Mouse (Mus musculus) layer of hippocampus, postnatal 36 days (tissue): Measurements from ENCODE around the gene Esyt2. TPM values are rescaled to one million over a fixed set of nuclear protein-coding genes. Genes with fewer than 3 reads are reported as not detected.

Experiments used
- DNase-seq, 2 experiments: peaks; one replicate each; pipeline ENCODE4 v3.0.0; 2022
- total RNA-seq, 2 experiments: library from RNA; stranded (reverse); gene quantifications; 2 replicates each; pipeline ENCODE4 v1.2.3; 2021

Gene Esyt2
- total RNA-seq, 2 experiments from 2014 or later, result 71.7 to 72.9 TPM

DNA sequence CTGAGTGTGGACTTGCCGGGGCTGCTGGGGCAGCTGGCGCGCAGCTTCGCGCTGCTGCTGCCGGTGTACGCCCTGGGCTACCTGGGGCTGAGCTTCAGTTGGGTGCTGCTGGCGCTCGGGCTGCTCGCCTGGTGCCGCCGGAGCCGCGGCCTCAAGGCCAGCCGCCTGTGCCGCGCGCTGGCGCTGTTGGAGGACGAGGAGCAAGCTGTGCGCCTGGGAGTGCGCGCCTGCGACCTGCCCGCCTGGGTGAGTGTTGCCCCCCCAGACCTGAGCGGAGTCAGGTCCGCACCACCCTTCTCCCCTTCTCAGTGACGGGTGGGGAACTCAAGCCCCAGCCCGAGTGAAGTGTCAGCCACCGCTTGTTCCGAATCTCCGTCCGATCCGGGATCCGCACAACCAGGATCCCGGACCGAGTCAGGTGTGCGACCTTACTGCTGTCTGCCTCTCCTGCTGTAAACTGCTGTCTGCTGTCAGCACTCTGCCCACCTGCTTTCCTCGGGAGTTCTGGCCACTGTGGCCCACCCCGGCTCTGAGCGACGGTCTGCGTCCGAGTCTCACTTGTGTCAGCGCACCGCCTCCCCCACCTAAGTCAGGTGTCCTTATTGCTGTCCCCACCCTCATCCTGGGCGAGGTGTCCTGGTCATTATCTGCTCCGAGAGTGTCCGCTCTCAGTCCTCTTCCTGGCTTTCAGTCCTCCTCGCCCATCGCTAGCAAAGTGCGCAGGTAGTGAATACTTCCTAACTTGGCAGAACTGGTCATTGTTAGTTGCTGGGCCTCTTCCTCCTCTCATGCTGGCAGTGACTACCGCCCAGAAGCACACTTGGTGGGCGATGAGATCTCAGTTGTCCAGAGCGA lies 658 bp downstream of the Esyt2 start:
- peak in 1 of 2 experiments; percentile 16 for DNase-seq

GRCm38 (mm10) chr12:116282856-116283255 lies 1.9 kb downstream of the Esyt2 start:
- DNase-seq, result no peak

GRCm38 (mm10) chr12:116283511-116283910 lies 2.5 kb downstream of the Esyt2 start:
- no peak for DNase-seq

GRCm38 (mm10) chr12:116293185-116293584 lies 12.2 kb downstream of the Esyt2 start:
- no peak for DNase-seq

DNA sequence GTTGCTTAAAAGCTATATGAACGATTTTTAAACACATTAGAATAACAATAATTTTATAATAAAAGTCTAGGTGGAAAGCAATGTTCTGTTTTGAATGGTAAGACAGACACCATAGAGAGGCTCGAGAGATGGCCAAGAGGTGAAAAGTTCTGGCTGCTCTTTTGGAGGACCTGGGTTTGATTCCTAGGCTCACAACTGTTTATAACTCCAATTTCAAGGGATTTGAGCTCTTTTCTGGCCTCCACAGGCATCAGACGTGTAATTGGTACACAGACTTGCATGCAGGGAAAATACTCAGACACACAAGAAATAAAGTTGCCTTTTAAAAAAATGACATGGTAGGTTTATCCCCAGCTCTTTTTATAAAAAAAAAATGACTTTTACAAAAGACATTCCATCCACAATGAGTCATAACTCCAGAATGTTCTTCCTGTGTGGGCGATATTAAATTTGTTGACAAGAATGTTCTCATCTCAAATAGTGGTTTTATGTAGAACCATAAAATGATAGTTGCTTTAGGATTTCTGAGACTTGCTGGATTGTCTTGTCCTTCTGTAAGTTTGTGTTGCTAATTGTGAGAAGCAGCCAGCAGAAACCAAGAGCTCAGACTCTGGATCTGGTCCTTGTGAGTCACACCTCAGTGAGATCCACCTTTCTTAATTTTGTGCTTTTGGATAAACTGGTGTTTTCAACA lies 12.8 kb downstream of the Esyt2 start:
- no peak for DNase-seq

DNA sequence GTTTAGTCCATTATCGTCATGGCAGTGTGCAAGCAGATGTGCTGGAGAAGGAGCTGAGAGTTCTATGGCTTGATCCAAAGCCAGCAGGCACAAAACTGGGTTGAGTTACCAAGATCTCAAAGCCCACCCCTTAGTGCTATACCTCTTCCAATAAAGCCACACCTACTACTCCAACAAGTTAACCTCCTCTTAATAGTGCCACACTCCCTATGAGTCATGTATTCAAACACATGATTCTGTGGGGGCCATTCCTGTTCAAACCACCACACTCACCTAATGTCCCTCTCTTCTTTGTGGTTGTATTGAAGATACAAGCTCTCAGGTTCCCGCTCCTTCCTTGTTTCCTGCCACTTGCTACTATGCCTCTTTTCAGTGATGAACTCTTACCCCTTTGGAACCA lies 18.9 kb downstream of the Esyt2 start:
- no peak for DNase-seq

DNA sequence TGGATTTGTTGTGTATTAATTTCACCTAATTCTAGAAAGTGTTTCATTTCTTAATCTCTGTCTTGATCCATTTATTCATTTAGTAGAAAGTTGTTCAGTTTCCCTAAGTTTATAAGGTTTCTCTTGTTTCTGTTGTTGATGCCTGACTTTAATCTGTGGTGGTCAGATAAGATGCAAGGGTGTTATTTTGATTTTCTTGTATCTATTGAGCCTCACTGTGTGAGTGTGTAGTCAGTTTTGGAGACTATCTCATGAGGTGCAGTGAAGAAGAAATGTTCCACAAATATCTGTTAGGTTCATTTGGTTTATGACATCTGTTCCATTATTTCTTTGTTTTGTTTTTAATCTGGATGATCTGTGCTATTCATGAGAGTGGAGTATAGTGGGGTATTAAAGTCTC lies 21.2 kb downstream of the Esyt2 start:
- DNase-seq, result no peak

GRCm38 (mm10) chr12:116306042-116306441 lies 25.0 kb downstream of the Esyt2 start:
- no peak for DNase-seq

- DNase-seq, result no peak
Measured at GRCm38 (mm10) chr12:116307870-116308269, 26.9 kb downstream of the Esyt2 start.

- DNase-seq, result no peak
Measured at GRCm38 (mm10) chr12:116308612-116309011, 27.6 kb downstream of the Esyt2 start.

GRCm38 (mm10) chr12:116313816-116314215 lies 32.8 kb downstream of the Esyt2 start:
- DNase-seq, result no peak

GRCm38 (mm10) chr12:116315498-116315897 lies 34.5 kb downstream of the Esyt2 start:
- DNase-seq, result no peak

GRCm38 (mm10) chr12:116317818-116318217 lies 36.8 kb downstream of the Esyt2 start:
- no peak for DNase-seq

GRCm38 (mm10) chr12:116325545-116325944 lies 44.5 kb downstream of the Esyt2 start:
- DNase-seq, result no peak

- no peak for DNase-seq
Measured at GRCm38 (mm10) chr12:116326159-116326558, 45.2 kb downstream of the Esyt2 start.

GRCm38 (mm10) chr12:116334253-116334652 lies 53.3 kb downstream of the Esyt2 start:
- no peak for DNase-seq

GRCm38 (mm10) chr12:116340160-116340559 lies 59.2 kb downstream of the Esyt2 start:
- no peak for DNase-seq

- no peak for DNase-seq
Measured at GRCm38 (mm10) chr12:116348755-116349286, 67.8 kb downstream of the Esyt2 start.

GRCm38 (mm10) chr12:116349376-116349775 lies 68.4 kb downstream of the Esyt2 start:
- no peak for DNase-seq

DNA sequence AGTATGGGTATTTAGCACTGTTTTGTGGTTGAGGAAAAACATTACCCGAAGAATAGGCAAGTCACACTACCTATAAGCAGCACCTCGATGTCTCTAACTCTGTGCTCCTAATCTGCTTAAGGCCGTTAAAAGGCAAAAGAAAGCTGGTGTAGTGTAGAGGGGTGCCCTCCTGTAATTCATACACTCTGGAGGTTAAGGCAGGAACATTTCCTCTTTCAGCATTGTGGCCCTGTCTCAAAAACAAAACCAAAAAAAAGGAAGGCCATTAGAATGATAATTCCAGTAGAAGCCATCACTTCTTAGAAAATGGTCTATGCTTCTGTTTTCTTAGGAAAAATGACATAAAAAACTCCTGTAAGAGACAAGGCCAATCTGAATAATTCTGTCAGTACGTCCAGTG lies 70.0 kb downstream of the Esyt2 start:
- no peak for DNase-seq

- no peak for DNase-seq
Measured at GRCm38 (mm10) chr12:116352404-116352803, 71.4 kb downstream of the Esyt2 start.

GRCm38 (mm10) chr12:116354694-116355093 lies 73.7 kb downstream of the Esyt2 start:
- no peak for DNase-seq

DNA sequence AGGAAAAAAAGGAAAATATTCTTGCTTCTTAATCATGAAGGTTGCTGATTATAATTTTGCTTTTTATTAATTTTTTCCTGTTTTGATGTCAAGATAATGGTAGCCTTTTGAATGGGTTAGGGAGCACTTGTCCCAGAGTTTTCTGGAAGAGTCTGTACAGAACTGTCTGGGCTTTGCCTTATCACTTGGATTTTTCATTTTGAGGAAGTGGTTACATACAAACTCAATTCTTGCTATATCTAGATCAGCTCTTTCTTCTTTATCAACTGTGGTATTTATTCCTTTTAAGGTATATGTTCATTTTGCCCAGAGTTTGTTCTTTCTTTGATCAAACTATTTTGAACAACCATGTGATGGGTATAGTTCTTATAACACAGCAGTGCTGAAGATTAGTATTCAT lies 81.1 kb downstream of the Esyt2 start:
- DNase-seq, result no peak

- DNase-seq, result no peak
Measured at GRCm38 (mm10) chr12:116366900-116367299, 85.9 kb downstream of the Esyt2 start.
